Mouse (Mus musculus): ENCODE measurements around the gene Epn3. TPM values are rescaled to one million over a fixed set of nuclear protein-coding genes. Genes with fewer than 3 reads are reported as not detected.

The Epn3 gene
- total RNA-seq, 2 experiments from 2014 or later, result 0.12 to 0.31 TPM

DNA sequence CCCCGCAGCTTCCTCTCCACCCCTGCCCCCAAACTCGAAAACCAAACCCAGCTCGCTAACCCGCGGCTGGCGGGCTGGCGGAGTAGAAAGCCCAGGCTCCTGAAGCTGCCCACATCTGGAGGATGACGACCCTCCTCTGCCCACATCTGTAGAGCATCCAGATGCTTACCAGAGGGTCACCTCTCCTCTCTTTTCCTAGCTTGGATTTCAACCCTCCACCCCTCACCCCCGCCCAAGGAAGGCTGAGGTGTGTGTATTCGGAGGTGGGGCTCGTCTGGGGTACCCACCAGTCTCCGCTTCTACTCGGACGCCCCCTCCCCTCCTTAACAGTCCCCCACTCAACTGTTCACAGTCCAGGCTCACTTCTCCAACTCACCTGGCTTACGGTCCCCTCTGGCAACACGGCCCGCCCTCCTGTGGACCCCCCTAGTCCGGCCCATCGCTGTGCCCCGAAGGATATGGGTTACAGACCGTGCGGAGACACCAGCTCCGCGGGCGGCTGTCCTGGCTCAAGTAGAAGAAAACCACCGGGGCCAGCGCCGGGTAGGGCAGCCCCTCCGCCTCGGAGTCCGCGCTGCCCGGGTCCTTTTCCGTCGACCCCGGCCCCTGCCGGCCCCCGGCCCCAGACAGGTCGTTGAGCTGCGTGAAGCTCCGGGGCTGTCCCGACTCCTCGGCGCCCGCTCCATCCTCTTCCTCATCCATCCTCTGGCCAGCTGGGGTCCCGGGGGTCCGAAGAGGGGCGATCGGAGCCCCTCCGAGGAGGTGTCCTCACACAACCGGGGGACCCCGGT lies 26.7 kb downstream of the Epn3 start:
- intact Hi-C loops (cut with DNase I), result no loop called here
- DNase-seq, result no peak

DNA sequence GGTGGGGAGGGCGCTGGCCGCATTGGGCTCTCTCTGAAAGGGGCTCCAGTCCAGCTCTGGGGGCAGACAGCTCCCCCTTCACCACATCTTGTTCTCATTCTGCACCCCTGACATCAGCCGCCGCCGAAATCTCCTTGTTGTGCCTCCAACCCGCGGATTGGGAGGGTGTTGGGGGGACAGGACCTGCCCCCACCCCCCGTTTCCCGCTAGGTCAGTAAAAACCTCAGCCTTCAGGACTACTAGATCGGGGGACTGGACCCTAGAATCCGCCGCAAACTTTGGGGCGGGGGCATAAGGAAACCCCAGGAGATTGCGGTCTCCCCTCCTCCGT lies 27.2 kb downstream of the Epn3 start:
- intact Hi-C loops (cut with DNase I), result no loop called here
- DNase-seq, result no peak

DNA sequence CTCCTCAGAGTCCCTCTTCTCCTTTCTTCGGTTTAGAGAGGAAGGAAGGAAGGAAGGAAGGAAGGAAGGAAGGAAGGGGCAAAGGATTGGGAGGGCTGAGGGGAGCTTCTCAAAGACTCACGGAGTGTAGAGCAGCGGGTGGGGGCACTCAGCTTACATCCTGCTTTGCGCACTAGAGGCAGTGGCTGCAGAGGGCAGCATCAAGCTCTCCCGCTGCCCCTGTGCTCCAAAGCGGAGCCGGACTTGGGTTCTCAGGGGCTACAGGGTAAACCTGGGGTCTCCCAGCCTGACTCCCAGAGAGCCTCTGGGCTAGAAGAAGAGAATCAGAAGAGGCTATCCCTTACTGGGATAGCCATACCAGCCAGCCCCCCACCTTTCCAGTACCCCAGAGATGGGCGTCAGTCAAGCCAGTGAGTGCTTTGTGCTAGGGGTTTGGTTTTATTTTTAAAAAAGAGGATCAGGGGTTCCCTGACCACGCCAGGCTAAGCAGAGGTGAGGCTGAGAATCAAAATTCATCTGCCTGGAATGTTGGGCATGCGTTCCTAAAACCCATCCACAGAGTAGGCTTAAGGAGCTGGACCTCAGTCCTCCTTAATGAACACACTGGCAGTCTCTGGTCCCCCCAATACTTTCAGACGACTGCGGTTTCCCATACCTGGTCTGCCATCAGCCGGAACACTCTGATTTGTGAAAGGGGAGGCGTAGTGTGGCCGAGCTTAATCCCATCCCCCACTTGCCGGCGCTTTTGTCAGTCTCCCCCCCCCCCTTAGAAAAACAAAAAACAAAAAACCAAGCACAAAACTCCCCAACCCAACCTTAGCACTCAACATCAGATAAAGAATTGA lies 27.8 kb downstream of the Epn3 start:
- intact Hi-C loops (cut with DNase I), result no loop called here
- DNase-seq, result no peak

DNA sequence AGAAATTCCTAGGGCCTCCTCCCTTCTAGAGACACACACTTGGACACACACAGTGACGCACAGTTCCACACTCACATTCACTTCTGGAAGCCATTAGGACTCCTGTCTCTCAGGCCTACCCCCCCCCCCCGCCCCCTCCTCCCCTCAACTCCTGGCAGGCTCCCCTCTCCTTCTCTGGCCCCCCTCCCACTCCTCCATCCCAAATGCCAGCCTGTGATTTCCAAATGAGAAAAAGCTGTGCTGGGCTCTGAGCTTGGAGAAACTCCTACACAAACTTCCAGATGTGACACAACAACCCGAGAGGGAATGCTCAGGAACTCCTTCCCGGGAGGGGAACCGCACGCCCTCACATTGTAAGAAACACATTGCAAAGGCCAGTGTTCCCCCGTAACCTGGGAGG lies 29.4 kb downstream of the Epn3 start:
- intact Hi-C loops (cut with DNase I), result no loop called here
- DNase-seq, result no peak

DNA sequence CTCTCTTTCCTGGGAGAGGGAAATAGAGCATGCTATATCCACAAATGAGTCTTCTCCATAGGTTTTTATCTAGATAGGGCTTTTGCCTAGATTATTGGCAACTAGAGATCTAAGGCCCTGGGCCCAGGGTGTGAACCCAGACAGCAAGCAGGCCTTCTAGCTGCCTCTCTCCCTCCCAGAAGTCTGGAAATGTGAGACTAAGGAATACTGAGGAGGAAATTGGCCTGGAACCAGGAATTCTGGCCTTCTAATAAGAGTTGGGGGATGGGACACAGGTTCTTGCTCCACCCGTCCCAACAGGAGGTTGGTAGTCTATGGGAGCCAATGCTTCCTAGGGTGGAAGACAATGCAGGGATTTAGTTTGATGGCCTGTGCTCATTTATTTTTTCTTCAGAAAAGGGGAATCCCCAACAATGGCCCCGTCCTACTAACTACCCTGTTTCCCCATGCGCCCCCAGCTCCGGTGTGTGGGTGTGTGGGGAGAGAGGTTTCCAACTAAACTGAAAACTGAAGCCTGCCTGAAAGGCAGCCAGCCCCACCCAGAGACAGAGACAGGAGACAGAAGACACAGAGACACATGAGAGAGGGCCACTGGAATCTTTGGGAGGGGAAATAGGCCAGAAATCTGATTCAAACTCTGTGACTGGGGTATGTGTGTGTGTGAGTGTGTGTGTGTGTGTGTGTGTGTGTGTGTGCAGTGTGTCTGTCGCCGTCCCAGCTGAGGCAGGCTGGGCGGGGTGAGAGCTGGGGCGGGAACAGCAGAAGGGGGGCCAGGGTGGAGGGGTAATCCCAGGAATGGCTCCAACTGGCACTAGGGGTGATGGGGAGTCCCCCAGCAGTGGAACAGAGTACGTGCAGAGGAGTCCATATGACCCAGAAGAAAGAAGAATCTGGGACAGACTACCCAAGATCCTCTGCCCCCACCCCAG lies 30.4 kb downstream of the Epn3 start:
- intact Hi-C loops (cut with DNase I), result no loop called here
- DNase-seq, result no peak

DNA sequence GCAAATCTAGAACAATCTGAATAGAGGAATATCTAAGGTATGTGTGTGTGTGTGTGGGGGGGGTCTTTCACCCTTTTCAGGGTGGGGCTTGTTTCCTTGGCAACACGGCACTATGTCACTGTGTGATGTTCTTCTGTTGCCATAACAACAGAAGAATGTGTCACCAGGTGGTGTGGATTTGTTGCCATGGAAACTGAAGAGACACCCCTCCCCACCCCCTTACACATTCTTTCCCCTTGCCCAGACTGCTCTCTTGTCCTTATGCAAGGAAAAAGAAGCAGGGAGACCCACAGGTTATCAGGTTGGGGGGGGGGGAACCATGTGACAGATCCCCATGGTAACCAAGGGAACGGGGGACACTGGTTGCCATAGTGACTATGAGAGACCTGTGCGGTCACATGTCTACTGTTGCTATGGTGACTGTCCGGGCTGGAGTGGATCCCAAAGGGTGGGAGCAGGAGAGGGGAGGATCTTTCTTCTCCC lies 31.2 kb downstream of the Epn3 start:
- intact Hi-C loops (cut with DNase I), result no loop called here
- no peak for DNase-seq

DNA sequence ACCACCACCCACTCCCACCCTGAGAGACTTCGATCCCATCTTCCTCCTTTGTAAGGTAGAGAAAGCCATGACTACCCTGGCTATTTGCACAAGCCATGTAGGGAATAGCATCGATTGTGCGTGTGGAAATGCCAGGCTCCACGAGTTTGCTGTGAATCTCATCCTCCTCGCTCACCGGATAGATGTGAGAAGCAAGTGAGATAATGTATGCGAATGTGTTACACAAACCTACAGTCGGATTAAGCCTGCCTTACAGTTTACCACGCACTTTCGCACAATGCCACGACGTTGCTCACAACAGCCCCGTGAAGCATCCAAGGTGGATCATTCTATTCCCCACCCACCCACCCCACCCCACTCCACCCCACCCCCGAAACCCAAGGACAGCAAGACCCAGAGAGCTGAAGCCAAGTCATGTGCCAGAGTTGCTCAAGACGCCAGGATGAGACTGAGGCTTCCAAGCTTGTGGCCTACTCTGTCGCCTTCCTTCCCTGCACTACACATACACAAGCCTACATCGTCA lies 33.4 kb downstream of the Epn3 start:
- no peak for DNase-seq
- intact Hi-C loops (cut with DNase I), result no loop called here

DNA sequence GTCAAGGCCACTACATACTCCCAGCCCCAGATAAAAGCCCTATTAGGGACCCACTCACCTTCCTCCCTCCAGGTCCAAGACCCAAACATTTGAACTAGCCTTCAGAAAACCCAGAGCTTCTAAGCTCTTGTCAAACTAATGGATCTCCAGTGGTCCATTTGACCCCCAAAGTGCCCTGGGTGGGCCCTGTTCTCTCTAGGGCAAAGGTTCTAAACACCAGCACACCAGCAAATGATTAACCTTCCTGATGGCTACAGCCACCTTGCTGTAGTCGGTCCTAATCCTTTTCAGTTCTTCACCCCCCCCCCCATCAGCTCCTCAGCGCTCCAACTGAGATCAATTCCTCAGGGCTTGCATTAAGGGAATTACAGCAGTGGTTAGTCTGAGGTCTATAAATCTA lies 35.6 kb downstream of the Epn3 start:
- DNase-seq, result no peak
- intact Hi-C loops (cut with DNase I), result no loop called here

DNA sequence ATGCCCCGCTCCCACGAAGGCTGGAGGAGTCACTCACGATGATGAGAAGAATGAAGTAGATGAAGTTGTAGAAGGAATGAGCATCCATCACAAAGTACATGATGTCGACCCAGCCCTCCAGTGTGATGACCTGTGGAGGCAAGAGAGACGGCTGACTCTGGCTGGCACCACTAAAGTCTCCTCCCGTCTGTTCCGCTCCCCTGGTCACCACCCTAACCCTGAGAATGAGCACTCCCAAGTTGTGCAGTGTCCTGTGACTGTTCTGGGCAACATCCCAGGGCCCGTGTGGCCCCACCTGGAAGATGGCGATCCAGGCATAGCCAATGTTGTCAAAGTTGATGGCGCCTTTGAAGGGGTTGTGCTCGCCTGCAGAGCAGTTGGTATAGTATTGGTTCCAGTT lies 37.9 kb downstream of the Epn3 start:
- no peak for DNase-seq
- intact Hi-C loops (cut with DNase I), result no loop called here

DNA sequence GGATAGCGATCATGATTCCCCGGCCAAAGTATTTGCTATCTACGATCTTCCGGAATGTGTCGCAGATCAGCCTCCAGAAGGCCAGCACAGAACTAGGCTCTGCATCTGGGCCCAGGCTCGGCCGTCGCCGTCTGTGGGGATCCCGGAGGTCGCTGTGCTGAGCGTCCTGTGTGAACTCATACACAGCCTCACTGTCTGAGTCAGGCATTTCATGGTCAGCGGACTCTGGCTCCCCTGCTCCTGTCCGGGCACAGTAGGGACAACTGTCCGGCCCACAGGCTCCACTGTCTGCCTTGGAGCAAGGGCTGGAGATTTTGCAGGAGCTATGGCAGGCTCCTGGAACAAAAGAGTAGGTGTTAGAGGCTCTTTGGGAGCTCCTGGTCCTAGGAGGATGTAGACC lies 42.8 kb downstream of the Epn3 start:
- intact Hi-C loops (cut with DNase I), result no loop called here

DNA sequence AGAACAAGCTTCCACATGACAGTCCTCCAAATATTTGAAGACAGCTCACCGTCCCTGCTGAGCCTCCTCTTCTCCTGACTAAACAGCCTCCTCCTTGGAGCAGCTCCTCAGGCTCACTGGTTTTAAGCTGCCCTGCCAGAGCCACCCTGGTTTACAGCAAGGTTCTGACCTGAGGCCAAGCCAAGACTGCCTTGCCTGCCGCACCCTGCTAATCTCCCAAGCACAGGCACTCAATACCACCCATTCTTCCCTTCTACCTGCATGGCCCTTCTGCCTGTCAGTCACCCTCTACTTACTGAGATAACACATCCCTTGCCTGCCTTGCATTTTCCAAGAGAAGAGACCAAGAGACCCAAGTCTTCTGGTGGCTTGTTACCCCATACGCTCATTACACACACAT lies 43.4 kb downstream of the Epn3 start:
- no peak for DNase-seq
- intact Hi-C loops (cut with DNase I), result no loop called here

More for the DNA sequence above, 42.8 kb downstream of the Epn3 start:
- no peak for DNase-seq

DNA sequence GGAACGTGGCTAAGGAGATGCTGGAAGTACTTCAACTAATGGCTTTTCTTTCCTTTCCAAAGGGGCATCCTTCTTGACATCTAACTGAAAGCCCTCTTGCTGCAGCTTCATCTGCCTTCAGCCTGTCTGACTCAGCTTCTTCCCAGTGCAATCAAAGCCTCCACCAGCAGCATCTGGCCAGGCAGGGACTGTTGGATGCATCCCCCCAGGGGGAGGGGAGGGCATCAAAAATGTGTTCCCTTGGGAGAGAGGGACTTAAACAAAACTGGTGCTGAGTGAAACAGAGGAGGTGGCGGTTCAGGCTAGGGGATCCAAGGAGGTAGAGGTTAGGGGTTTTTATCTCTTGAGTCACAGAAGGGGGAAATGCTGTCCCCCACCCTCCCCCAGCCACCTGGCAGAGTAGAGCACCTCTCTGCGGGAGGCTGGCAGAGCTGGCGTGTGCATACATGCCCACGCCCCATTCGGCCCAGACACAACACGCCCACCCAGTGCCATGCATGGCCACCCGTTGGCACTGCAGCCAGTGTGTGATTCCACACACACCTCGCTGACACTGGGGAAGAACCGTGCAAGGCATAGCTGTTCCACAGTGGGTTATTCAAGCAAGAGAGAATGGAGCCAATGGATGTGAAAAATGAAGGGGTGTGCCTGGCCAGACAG lies 44.5 kb downstream of the Epn3 start:
- no peak for DNase-seq
- intact Hi-C loops (cut with DNase I), result no loop called here

DNA sequence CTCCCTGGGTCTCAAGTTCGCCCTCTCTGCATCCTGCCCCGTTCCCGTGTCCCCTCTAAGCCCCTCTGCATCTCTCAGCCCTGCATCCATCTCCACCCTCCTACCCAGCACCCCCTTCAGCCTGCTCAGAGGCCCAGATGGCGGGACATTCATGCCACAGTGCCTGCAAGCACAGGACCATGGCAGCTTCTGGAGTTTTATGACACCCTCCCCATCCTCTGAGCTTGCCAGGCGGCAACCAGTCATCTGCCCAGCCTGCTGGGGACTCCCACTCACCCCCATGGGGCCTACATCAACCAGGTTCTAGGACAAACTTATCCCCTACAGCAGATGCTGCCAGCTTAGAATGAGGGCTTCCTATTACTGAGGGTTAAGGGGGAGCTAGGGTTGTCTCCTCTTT lies 45.0 kb downstream of the Epn3 start:
- intact Hi-C loops (cut with DNase I), result no loop called here
- no peak for DNase-seq

DNA sequence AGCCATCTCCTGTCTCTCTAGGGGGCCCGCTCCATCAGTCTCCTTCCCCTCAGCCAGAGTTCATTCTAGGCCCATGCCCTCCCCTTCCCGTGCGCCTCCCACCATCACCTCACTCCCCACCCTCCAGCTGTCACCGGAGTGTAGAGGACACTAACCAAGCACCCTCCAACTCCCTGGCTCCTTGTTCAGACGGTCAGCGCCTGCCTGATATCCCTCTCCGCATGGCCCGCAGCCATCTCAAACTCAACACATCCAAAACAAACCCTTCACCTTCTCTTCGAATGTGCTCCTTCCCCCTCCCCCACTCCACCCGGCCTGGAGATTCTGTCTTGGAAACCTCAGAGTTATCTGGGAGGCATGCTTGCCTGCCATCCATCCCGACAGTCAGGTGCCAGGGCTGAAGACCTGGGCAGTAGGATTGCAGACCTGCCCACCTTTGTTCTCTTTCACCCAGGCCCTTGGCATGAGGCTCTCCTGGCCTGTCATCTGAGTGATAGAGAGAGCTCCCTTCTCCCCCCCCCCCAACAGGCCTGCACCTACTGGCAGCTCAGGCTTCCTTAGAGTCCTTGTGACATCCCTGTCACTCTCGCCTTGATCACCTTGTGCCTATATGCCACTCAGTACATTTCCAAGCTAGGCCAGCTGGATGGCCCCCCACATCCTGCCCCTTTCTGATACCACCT lies 48.5 kb downstream of the Epn3 start:
- no peak for DNase-seq
- intact Hi-C loops (cut with DNase I), result no loop called here

DNA sequence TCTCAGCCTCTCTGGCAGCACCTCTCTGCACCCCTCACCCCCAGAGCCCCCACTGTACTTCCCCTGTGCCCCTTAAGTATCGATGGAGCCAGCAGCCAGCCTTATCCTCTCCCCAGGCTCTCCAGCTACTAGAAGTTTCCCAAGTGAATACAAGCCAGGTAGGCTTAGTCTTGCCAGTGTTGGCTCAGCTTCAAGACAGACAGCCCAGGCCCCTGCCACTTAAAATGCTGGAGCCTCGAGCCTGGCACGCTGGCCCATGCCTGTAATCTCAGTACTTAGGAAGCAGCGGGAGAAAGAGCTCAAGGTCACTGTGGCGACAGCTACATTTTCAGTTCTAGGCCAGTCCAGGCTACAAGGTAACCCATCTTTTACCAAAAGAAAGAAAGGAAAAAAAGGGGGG lies 49.9 kb downstream of the Epn3 start:
- DNase-seq, result no peak
- intact Hi-C loops (cut with DNase I), result no loop called here

DNA sequence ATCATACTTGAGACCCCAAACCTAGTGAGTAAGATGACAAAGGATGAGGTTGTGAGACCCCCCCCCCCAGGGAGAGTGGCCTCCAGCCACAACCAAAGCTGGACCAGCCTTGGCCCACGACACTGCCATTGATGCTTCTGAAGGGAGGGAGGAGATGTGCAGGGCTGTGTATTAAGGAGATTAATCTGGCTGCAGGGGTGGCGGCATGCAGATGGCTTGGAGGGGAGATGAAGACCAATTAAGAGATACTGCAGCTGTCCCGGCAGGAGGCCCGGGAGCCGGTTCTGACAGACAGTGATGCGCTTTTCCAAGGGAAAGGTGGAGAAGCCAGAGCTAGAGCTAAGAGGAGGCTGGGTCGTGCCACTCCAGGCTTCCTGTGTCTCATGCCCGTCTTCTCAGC lies 50.5 kb downstream of the Epn3 start:
- intact Hi-C loops (cut with DNase I), result no loop called here

DNA sequence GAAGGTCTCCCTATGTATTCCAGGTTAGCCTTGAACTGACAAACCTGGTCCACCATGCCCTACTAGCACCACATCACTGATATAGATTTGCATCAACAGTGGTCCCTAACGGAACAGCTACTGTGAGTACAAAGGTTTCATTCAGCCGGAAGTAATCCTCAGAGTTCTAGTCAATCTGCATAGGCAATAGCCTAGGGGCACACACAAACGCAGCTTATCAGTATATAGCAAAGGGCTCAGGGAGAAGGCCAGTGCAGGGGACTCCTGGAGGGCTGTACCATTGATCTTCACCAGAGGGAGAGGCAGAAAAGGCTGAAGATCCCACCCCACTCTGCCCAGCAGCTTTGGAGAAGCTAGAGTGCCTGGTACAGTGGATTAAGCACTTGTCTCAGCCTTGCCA lies 52.8 kb downstream of the Epn3 start:
- intact Hi-C loops (cut with DNase I), result no loop called here
- DNase-seq, result no peak

More for the DNA sequence above, 50.5 kb downstream of the Epn3 start:
- DNase-seq, result no peak

DNA sequence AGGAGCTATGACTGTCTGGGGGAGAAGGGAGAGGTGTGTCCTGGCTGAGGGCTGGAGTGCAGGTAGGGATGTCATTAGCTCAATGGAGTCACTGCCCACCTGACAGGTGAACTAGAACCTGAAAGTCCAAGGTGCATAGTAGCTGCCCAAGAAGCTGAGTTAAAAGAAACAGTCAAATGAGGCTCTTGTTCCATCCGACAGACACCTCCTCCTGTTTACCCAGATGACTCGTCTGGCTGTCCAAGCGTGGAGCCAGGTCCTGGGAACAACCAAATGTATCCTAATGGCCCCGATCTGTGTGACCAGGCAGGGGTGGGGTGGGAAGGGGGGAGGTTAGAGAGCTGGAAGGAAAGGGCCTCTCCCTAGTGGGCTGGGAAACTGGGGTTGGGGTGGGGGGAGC lies 54.5 kb downstream of the Epn3 start:
- intact Hi-C loops (cut with DNase I), result no loop called here

DNA sequence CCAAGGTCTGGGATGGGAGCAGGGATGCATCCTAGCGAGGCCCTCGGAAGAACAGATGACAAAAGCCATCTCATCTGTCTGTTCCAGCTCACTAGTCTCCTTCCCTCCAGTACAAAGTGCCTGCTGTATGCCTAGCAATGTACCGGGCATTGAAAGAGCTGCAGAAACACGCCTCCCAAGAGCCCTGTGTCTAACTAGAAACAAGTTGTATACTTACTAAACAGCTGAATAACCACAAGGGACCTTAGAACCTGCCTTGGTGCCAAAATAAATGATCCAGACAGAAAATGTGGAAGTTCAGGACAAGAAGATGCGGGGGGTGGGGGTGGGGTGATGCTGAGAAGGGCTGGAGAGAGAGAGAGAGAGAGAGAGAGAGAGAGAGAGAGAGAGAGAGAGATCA lies 54.9 kb downstream of the Epn3 start:
- no peak for DNase-seq
- intact Hi-C loops (cut with DNase I), result no loop called here

More for the DNA sequence above, 54.5 kb downstream of the Epn3 start:
- no peak for DNase-seq

DNA sequence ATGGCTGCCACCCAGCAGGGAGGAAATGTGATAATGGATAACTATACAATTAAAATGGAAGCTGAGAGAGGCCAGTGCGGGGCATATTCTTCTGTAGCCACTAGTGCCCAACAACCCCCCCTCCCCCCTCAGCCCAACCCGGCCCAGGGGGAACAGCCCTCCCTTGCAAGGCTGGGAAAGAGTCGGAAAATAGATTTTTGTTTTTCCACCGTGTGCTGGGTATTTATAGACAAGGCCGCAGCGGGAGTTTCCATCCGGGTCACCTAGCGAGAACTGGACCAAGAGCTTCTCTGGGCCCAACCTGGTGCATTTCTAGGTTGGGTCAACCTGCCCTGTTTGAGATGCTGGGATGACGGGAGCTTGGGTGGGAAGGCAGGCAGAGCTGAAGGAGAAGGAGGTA lies 58.0 kb downstream of the Epn3 start:
- intact Hi-C loops (cut with DNase I), result no loop called here
- no peak for DNase-seq
